Mouse (Mus musculus) liver, adult 2 months (tissue): ENCODE measurements around the gene Aym1. TPM values are rescaled to one million over a fixed set of nuclear protein-coding genes. Genes with fewer than 3 reads are reported as not detected.
A peak's percentile ranks its signal among the peaks of the same experiment; 100 is the strongest.

ENCODE experiments used
- DNase-seq: peaks from one replicate; pipeline ENCODE4 v3.0.0-alpha.2; 2011; ENCODE audit warnings: low read depth, low spot score; ENCODE audit errors: extremely low read depth
- H3K27ac ChIP-seq: fragments of 200-500 bp; replicated peaks from 2 replicates; pipeline ENCODE4 v1.5.1; 2012; ENCODE audit warnings: low read depth, mild to moderate bottlenecking, control low read depth, inconsistent platforms, low read length; ENCODE audit not compliant: insufficient read depth
- H3K27me3 ChIP-seq: fragments of 200-500 bp; 2 replicates; pipeline ENCODE4 v1.6.1; 2012; ENCODE audit warnings: mild to moderate bottlenecking, moderate library complexity, low read length, inconsistent platforms; ENCODE audit not compliant: control insufficient read depth, insufficient read depth
- H3K36me3 ChIP-seq: fragments of 200-500 bp; 2 replicates; pipeline ENCODE4 v1.6.1; 2012; ENCODE audit warnings: low read length, inconsistent platforms; ENCODE audit not compliant: control insufficient read depth, insufficient read depth
- H3K4me1 ChIP-seq: fragments of 200-500 bp; 2 replicates; pipeline ENCODE4 v1.6.1; 2011; ENCODE audit warnings: low read length; ENCODE audit not compliant: control insufficient read depth, insufficient read depth
- H3K4me3 ChIP-seq: fragments of 200-500 bp; 2 replicates; pipeline ENCODE4 v1.5.1; 2011; ENCODE audit warnings: low read depth, mild to moderate bottlenecking, control low read depth, low read length, moderate library complexity; ENCODE audit not compliant: insufficient read depth
- H3K79me2 ChIP-seq: fragments of 200-500 bp; 2 replicates; pipeline ENCODE4 v1.6.1; 2012; ENCODE audit warnings: inconsistent platforms, mild to moderate bottlenecking, low read length, moderate library complexity; ENCODE audit not compliant: control insufficient read depth, insufficient read depth
- H3K9ac ChIP-seq: fragments of 200-500 bp; 2 replicates; pipeline ENCODE4 v1.6.1; 2012; ENCODE audit warnings: low read depth, mild to moderate bottlenecking, control low read depth, inconsistent platforms, low read length
- CTCF ChIP-seq: fragments of 200-500 bp; IDR thresholded peaks from 2 replicates; pipeline ENCODE4 v1.5.1; 2011; ENCODE audit warnings: low read depth, low read length, control low read depth
- POLR2A ChIP-seq: fragments of 200-500 bp; IDR thresholded peaks from 2 replicates; pipeline ENCODE4 v1.6.1; 2011; ENCODE audit warnings: low read length, control low read depth; ENCODE audit not compliant: insufficient read depth; ENCODE audit errors: extremely low read depth
- WGBS: fragments of 180-500 bp; shearing (Covaris S2); methylation state at CpG from one replicate; pipeline ENCODE4 v1.1.7; 2018; 5-methylcytosine and 5-hydroxymethylcytosine counted together
- polyA plus RNA-seq: library from polyadenylated mRNA; depleted of rRNA; stranded (reverse); fragments of >200 nt; gene quantifications from 2 replicates; pipeline ENCODE4 v1.2.3, GENCODE M21; 2012
- total RNA-seq: library from RNA; depleted of rRNA; stranded (reverse); fragments of >200 nt; gene quantifications from 2 replicates; pipeline ENCODE4 v1.2.3, GENCODE M21; 2014

Aym1 gene
- total and polyA plus RNA-seq, 2 experiments = not detected

DNA sequence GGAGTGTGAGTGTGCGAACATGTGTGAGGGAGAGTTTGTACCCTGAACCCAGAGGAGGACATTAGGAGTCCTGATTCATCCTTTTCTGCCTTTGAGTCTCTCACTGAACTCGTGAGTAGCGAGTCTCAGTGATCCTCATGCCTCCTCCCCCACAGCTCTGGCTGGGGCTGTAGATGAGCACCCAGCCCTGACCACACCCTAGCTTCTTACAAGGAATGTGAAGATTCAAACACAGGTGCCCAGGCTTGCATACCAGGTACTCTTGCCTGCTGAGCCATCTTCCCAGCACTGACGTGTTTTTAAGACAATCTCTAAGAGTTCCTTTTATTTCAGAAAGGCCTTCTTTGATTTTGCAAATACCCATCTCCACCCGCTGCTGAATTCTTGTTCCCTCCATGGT, 22.3 kb downstream of the Aym1 start:
- Histone ChIP-seq H3K36me3 (no peaks in the 10 kb centered on the region), H3K4me3 (no peak overlapping the region), H3K9ac (no peak overlapping the region), H3K27me3 (no peaks in the 10 kb centered on the region), H3K27ac (no peak overlapping the region), H3K79me2 (no peaks in the 10 kb centered on the region), H3K4me1 (no peaks in the 10 kb centered on the region)
- 70% methylated on average over 5 of the region's 5 CpGs for WGBS
- no peak for TF ChIP-seq POLR2A
- no peak for TF ChIP-seq CTCF
- no peak for DNase-seq

DNA sequence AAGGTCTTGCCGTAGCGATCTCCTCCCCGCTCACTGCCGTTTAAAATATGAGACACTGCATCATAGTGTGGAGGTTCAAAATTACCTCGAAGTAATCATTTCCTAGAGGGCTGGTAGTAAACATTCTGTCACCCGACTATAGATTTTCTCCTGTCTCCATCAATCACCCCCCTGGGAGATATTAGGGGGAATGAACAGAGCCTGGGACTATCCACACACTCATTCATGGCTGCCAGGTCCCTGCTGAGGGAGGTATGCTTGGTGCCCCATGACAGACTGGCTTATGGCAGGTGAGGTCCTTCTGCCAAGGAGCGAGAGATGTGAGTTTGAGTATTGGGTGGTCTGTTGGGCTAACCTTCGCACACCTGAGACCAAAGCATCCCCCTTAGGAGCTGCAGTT, 23.5 kb downstream of the Aym1 start:
- no peak for DNase-seq
- no peak overlapping the region for H3K4me3 ChIP-seq
- no peaks in the 10 kb centered on the region for H3K79me2 ChIP-seq
- 84% methylated on average over 8 of the region's 8 CpGs for WGBS
- no peaks in the 10 kb centered on the region for H3K36me3 ChIP-seq
- no peak overlapping the region for H3K9ac ChIP-seq
- H3K27ac ChIP-seq = no peak overlapping the region
- H3K4me1 ChIP-seq = no peaks in the 10 kb centered on the region
- TF ChIP-seq CTCF (no peak), POLR2A (no peak)
- H3K27me3 ChIP-seq = no peaks in the 10 kb centered on the region

DNA sequence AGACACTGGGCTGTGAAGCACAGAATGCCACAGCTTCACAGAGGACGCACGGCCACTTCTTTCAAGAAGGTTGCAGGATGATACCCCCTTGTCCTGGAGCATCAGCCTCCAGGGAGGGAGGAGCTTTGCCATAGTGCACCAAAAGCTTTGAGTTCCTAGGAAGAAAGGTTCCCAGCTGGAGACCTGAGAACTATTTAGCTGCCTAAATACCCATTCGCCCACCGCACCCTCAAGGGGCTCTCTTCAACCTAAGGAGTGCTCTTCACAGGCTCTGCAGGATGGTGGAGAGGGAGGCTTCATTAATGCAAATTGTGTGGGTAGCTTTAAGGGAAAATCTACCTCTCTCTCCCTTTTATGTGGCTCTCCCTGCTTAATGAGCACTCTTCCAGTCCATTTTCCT, 25.5 kb downstream of the Aym1 start:
- WGBS = 67% methylated on average over 4 of the region's 4 CpGs
- no peak for DNase-seq
- Histone ChIP-seq H3K9ac (no peak overlapping the region), H3K79me2 (no peaks in the 10 kb centered on the region), H3K27me3 (no peaks in the 10 kb centered on the region), H3K4me3 (no peak overlapping the region), H3K36me3 (no peaks in the 10 kb centered on the region), H3K27ac (no peak overlapping the region), H3K4me1 (no peaks in the 10 kb centered on the region)
- TF ChIP-seq CTCF (no peak), POLR2A (no peak)

DNA sequence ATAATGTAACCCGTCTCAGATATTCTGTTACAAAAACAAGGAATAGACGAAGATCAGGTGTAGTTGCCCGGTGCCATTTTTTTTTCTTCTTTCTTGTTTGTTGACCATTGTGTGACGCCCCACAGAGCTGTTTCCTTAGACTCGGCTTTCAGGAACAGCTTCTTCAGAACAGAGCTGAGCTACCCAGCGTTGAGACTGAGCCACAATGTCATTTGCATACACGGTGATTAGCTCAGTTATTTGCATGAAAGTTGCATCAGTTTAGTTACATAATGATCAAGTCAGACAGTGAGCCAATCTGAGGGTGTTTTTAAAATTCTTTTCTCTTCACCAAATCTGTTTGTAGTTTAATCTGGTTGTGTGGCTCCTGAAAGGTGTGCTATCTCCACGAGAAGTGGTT, 36.7 kb downstream of the Aym1 start:
- no peak overlapping the region for H3K9ac ChIP-seq
- H3K36me3 ChIP-seq = no peaks in the 10 kb centered on the region
- no peak overlapping the region for H3K27ac ChIP-seq
- no peaks in the 10 kb centered on the region for H3K4me1 ChIP-seq
- WGBS = 42% methylated on average over 8 of the region's 8 CpGs
- no peaks in the 10 kb centered on the region for H3K27me3 ChIP-seq
- no peak for DNase-seq
- no peak overlapping the region for H3K4me3 ChIP-seq
- TF ChIP-seq CTCF (no peak), POLR2A (no peak)
- no peaks in the 10 kb centered on the region for H3K79me2 ChIP-seq

DNA sequence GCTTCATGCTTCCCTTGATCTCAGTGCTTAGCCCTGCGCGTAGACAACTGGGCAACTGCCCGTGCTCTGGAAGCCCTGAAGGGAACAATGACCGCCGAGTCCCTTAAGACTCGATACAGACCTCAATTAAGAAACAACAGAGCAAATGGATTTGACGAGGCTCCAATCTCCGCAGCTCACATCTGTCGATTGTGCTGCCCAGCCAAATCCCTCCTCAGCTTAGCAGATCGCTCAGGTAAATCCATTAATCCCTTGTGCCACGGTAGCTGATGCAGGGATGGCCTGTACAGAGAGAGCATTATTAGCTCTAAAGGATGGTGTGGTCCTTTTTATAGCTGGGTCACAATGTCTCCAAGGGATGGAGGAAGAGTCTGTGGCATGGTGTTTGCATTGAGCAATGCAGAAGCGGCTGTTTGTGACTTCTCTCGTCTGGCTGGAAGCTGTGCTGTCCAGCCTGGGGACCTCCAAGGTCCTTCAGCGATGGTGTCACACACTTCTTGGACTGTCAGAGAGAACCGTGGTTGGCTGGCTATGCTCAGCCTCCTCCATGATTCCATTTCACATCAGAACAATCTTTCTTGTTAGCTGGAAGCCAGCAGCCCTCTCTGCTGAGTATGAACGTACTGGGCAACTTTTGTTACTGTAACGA, 39.3 kb downstream of the Aym1 start:
- TF ChIP-seq CTCF = no peak
- no peak for TF ChIP-seq POLR2A
- Histone ChIP-seq H3K79me2 (no peaks in the 10 kb centered on the region), H3K27ac (no peak overlapping the region), H3K9ac (no peak overlapping the region), H3K4me1 (no peaks in the 10 kb centered on the region), H3K36me3 (no peaks in the 10 kb centered on the region), H3K4me3 (no peak overlapping the region), H3K27me3 (no peaks in the 10 kb centered on the region)
- DNase-seq = no peak
- 79% methylated on average over 17 of the region's 17 CpGs for WGBS

DNA sequence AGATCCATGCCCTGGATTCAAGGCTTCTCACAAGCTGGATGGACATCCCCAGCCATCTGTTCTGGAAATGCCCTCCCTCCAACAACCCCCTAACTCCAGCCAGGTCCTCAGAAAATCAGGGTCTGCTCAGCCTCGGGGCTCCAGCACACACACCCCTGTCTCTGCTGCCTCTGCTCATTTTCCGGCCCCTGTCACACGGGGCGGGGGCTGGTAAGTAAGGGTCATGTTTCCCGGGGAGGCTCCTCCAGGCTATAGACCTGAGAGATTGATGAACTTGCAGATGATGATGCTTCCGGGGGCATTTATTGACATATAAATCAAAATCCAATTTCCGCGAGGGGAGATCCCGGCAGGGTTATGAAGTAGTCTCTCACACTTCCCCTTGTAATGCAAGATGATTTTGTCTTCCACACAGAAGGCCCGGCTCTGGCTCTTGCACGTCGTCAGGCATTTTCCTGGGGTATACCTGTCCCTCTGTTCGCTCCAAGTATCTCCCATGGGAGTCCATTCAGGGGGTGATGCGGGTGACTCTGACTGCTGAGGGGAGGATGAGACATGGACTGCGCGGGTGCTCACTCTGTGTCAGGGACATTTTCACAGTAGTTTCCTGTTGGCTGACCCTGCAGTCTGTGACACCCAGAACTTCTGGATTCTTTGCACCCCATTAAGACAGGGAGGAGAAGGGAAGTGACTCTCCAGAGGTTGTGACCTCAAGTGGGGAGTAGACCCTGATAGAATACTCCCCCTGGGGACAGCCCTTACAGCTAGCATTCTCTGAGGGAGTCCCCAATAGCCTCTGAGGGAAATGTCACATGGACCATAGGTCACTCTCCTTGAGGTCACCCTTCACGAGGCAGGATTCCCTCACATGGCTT, 40.6 kb downstream of the Aym1 start:
- Histone ChIP-seq H3K27ac (no peak overlapping the region), H3K27me3 (no peaks in the 10 kb centered on the region), H3K4me3 (no peak overlapping the region), H3K9ac (no peak overlapping the region), H3K36me3 (no peaks in the 10 kb centered on the region), H3K4me1 (no peaks in the 10 kb centered on the region), H3K79me2 (no peaks in the 10 kb centered on the region)
- 71% methylated on average over 17 of the region's 17 CpGs for WGBS
- TF ChIP-seq POLR2A (no peak), CTCF (no peak)
- DNase-seq = peak; percentile 7
